Mouse (Mus musculus): ENCODE data around the gene Kcnip4. TPM values are rescaled to one million over a fixed set of nuclear protein-coding genes. Genes with fewer than 3 reads are reported as not detected.

The Kcnip4 gene
- total and polyA plus RNA-seq, 3 experiments: 0.40 to 2.3 (median 1.8) TPM

- peak; percentile 11 for DNase-seq
Observed at GRCm38 (mm10) chr5:48889395-48890194, 635.1 kb downstream of the Kcnip4 start.

GRCm38 (mm10) chr5:48878081-48878480, 646.6 kb downstream of the Kcnip4 start:
- DNase-seq: no peak

- DNase-seq: no peak
Observed at GRCm38 (mm10) chr5:48864268-48864967, 660.3 kb downstream of the Kcnip4 start.

- DNase-seq: no peak
Observed at GRCm38 (mm10) chr5:48840971-48841370, 683.7 kb downstream of the Kcnip4 start.

GRCm38 (mm10) chr5:48795526-48795925, 729.2 kb downstream of the Kcnip4 start:
- DNase-seq: peak; percentile 9

GRCm38 (mm10) chr5:48779376-48779775, 745.3 kb downstream of the Kcnip4 start:
- no peak for DNase-seq

GRCm38 (mm10) chr5:48748613-48749012, 776.1 kb downstream of the Kcnip4 start:
- no peak for DNase-seq

GRCm38 (mm10) chr5:48737640-48738039, 787.1 kb downstream of the Kcnip4 start:
- peak; percentile 9 for DNase-seq

GRCm38 (mm10) chr5:48718166-48718565, 806.5 kb downstream of the Kcnip4 start:
- DNase-seq: no peak

- no peak for DNase-seq
Observed at GRCm38 (mm10) chr5:48705997-48706396, 818.7 kb downstream of the Kcnip4 start.

- no peak for DNase-seq
Observed at GRCm38 (mm10) chr5:48687068-48687467, 837.6 kb downstream of the Kcnip4 start.

GRCm38 (mm10) chr5:48679733-48680595, 844.7 kb downstream of the Kcnip4 start:
- no peak for DNase-seq

GRCm38 (mm10) chr5:48662504-48662903, 862.2 kb downstream of the Kcnip4 start:
- no peak for DNase-seq

GRCm38 (mm10) chr5:48659975-48660374, 864.7 kb downstream of the Kcnip4 start:
- no peak for DNase-seq

GRCm38 (mm10) chr5:48650496-48650895, 874.2 kb downstream of the Kcnip4 start:
- peak; percentile 68 for DNase-seq

- no peak for DNase-seq
Observed at GRCm38 (mm10) chr5:48636675-48637074, 888.0 kb downstream of the Kcnip4 start.

- DNase-seq: no peak
Observed at GRCm38 (mm10) chr5:48633631-48634030, 891.1 kb downstream of the Kcnip4 start.

- no peak for DNase-seq
Observed at GRCm38 (mm10) chr5:48623370-48623769, 901.3 kb downstream of the Kcnip4 start.

GRCm38 (mm10) chr5:48606916-48607315, 917.8 kb downstream of the Kcnip4 start:
- no peak for DNase-seq

GRCm38 (mm10) chr5:48606281-48606680, 918.4 kb downstream of the Kcnip4 start:
- no peak for DNase-seq

GRCm38 (mm10) chr5:48599481-48600040, 925.1 kb downstream of the Kcnip4 start:
- DNase-seq: no peak

GRCm38 (mm10) chr5:48588014-48588413, 936.7 kb downstream of the Kcnip4 start:
- no peak for DNase-seq

Data from adrenal gland, adult 2 months (tissue).